Mouse (Mus musculus): ENCODE data around the gene Fcgr1.

- TF ChIP-seq CTCF (conservative IDR thresholded peaks at IDR 0.05; ENCODE audit: insufficient read depth, insufficient read length, low read depth, low read length), result no peak
- TF ChIP-seq POLR2A (IDR thresholded peaks at IDR 0.05; ENCODE audit: low read depth, low read length), result no peak
Measured at GRCm38 (mm10) chr3:96333396-96334174, 39.8 kb upstream of the Fcgr1 start.

Measured in kidney, adult 2 months (tissue).